Mouse (Mus musculus): ENCODE data around the gene Srpr. TPM values are rescaled to one million over a fixed set of nuclear protein-coding genes. Genes with fewer than 3 reads are reported as not detected.

The Srpr gene
- total RNA-seq, 2 experiments from 2014 or later = 87.9 to 100 TPM

DNA sequence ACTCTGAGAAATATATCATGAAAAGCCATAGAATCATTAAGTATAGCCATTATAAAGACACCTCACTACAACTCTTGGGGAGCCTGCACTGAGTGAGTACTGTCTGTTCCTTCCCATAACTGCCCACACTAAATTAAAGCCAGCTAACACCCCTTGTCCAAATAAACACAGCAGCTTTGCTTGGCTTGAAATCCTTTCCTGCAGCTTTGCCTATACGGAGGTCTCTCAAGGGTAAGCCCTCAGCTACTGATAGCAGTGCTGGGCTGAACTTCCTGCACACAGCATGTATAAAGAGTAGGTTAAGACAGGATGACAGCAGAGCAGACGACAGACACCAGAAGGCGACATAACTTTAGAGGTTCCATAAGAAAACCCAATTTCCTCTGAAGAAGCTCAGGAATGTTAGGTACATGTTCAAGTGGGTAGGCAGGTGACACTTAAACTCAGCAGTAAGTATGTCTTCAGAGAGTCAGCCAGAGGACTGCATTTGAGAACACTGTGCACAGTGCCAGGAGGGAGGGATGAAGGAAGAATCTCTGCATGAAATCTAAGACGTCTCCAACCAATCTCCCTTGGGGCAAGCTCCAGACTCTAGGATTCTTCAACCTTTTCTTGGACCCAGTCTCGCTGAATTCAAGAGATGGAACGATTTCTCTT, 39.1 kb downstream of the Srpr start:
- DNase-seq (ENCODE audit: low spot score) = no peak
- intact Hi-C loops (cut with DNase I) = no loop called here

DNA sequence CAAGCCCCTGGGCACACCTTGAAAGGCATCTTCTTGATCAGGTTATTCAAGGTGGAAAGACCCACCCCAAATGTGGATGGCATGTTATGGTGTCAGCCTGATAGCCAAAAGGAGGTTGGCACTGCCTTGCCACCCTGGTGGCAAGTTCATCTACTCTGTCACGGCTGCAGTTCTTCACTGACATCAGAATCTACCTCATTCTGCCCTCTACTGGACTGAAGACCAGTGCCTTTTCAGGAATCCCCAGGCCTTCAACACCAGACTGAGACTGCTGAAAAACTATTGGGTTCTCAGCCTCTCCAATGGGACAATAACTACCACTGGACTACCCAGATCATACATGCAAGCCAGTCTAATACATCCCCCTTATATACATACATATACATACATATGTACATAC, 39.8 kb downstream of the Srpr start:
- intact Hi-C loops (cut with DNase I) = no loop called here

DNA sequence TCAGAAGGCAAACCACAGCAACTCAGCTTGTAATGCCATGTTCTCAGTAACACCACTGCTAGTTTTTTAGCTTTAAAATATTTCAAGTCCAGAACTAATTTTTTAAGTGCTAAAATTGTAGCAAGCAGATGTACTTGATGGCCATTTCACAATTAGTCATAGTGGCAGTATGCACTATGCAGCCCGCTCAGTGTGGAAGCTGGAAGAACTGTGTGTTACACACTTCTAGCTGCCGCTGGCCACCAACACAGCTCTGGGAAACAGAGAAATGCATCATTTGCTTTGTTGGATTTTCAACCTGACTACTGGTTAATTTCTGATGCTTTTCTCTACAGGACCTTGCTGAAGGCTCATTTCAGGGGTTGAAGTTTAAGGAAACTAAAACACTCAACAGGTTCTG, 47.4 kb downstream of the Srpr start:
- intact Hi-C loops (cut with DNase I) = no loop called here
- no peak for DNase-seq (ENCODE audit: low spot score)

More for the DNA sequence above, 39.8 kb downstream of the Srpr start:
- DNase-seq (ENCODE audit: low spot score) = no peak

DNA sequence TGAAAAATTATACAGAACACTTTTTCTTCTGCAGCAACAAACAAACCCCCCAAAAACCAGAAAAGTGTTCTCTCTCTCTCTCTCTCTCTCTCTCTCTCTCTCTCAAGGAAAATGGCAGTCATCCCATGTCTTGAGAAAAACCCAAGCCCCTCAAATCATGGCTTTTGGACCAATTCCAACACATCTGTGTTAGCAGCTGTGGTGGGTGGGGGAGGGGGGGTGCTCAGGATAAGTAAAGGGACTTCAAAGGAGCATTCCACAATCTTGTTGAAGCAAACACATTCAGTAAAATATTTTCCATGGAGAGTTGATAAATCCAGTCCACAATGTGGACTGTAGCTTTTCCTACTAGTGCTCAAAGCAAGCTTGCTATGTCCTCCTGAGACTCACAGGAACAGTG, 49.5 kb downstream of the Srpr start:
- intact Hi-C loops (cut with DNase I) = no loop called here
- DNase-seq (ENCODE audit: low spot score) = no peak

DNA sequence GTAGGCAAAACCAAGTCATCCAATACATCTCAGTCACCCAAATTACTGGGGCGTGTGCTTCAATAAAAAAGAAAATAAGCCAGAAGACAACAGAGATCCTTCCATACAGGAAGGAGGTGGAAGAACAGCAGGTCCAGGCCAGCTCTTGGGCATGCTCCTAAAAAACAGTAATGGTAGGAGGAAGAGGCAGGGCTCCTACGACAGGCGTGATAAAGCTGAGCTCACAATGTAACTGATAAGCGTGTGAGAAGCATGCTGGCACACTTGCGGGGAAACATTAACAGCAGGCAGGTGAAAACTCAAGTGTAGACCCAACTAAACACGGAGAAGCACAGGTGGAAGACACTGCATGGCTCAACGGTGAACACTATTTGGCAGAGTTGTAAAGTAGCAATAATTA, 57.4 kb downstream of the Srpr start:
- DNase-seq (ENCODE audit: low spot score) = no peak

DNA sequence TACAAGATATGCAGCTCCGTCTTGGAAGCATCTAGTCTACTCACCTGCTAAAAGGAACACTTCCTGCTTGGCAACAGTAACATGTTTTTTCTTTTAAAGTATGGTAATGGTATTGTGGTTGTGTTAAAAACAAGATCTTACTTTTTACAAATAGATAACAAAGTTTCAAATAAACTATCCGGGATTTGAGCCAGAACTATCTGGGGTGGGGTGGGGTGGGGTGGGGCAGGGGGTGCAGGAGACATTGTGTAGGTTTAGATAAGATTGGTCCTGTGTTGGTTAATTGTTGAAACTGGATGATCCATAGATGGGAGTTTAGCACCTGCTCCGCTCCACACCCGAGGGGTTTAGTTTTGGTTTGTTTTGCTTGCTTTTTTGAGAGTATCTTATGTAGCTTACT, 62.4 kb downstream of the Srpr start:
- intact Hi-C loops (cut with DNase I) = no loop called here
- no peak for DNase-seq (ENCODE audit: low spot score)

More for the DNA sequence above, 57.4 kb downstream of the Srpr start:
- intact Hi-C loops (cut with DNase I) = no loop called here

DNA sequence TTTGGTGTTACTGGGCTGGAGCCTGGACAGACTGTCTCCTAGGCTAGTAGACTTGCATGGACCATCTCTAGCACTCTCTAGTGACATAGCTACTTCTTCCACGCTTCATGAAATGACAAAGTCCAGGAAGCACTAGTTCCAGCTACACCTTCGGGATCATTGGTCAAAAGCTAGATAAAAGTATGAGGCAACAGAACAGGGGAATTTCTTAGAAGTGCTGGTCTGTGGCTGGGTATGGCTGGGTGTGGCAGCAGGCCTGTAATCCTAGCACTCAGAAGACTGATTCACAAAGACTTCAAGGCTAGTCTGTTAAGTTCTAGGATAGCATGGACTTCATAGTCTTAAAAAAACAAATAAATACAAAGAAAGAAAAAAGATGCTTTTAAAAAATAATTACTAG, 63.5 kb downstream of the Srpr start:
- DNase-seq (ENCODE audit: low spot score) = no peak

DNA sequence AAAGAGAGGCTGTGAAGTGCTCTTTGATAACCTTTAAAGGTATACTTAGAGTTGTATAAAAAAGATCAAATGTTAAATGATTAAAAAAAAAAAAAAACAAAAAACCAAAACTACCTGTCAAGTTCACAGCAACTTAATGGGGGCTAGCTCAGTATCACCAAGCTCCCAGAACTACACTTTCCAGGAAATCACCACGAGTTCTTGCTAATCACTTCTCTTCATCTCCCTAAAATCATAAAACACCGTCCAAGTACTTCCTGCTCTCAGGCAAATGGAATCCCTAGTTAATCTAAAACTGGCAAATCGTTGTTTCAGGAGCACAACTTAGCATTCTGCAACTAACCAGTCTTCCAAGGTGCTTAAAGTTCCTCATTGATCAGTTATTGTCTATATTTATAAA, 64.5 kb downstream of the Srpr start:
- no peak for DNase-seq (ENCODE audit: low spot score)
- intact Hi-C loops (cut with DNase I) = no loop called here

More for the DNA sequence above, 63.5 kb downstream of the Srpr start:
- intact Hi-C loops (cut with DNase I) = no loop called here

DNA sequence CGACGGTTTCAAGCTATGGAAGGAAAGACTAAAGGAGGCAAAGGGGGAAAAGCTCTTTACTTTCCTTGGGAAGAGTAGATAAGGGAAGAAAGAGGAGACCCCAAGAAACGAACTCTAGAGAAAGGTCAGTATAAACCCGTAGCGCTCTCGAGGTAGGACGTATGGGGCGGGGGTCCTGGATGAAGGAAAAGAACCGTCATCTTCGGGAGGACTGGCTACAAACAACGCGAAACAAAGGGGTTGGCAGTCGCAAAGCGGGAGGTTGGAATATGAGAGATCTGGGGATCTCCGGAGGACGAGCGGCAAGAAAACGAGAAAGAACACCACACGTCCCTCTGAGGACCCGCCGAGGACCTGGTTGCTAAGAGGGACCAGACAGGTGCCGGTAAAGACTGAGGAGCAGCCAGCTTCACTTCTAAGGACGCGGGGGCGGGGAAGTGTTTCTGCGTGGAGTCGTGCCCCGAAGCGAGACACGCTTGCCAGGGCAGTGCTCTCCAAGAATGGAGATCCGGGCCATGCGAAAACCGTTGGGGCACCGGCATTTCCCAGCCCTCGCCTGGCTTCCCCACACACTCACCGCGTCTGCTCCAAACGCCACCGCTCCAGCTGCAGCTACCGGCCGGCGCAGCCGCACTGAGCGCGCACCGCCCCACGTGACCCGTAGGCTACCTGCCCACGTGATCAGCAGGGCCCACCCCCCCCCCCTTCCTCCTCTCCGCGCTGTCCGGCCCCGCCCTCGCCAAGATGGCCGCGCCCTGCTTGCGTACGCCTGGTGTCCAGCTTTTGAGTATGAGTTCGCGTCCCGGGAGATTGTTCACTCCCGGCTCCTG, 67.4 kb downstream of the Srpr start, which contains the start of the genes Fam118b and Rpusd4:
Gene Fam118b (minus strand): TSS at position 660 of the 830 bp plus-strand sequence.
Gene Rpusd4 (plus strand): TSS at position 720 of the 830 bp plus-strand sequence.
- intact Hi-C loops (cut with DNase I) = loop anchor here (2.0 to 5.0 kb wide), 2 partner anchors 55 to 155 kb away; partner anchors contain the start of gene Cdon
- DNase-seq (ENCODE audit: low spot score) = peak; percentile 82

DNA sequence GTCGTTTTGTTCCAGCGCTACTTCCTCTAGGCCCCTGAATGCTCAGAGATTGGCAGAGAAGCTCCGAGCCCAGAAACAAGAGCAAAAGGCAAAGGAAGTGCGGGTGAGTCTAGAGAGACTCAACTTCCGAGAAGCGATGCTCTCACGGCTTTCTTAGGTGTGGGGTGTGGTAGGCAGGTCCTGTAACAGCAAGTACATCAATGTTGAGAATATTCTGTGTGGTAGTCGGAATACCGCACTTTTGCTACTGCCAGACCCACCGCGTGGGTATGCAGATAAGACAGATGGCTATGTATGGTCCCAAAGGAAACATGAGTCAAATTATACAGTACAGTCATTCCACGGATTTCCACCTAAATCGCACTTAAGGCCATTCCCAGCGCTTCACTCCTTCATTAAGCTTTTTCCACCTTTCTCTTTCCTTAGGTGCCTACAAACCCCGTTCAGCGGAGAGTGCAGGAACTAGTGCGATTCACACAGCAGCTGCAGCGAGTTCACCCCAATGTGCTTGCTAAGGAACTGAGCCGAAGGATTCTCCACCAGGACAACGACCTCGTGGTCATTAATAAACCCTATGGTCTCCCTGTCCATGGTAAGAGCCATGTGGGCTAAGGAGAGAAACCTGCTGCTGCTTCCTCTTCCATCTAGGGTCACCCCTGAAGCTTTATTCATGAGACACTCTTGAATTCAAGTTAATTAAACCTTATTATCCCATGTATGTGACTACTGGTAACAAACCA, 68.2 kb downstream of the Srpr start:
- intact Hi-C loops (cut with DNase I) = loop anchor here (2.0 to 5.0 kb wide), 2 partner anchors 55 to 154 kb away; partner anchors contain the start of gene Cdon
- no peak for DNase-seq (ENCODE audit: low spot score)

DNA sequence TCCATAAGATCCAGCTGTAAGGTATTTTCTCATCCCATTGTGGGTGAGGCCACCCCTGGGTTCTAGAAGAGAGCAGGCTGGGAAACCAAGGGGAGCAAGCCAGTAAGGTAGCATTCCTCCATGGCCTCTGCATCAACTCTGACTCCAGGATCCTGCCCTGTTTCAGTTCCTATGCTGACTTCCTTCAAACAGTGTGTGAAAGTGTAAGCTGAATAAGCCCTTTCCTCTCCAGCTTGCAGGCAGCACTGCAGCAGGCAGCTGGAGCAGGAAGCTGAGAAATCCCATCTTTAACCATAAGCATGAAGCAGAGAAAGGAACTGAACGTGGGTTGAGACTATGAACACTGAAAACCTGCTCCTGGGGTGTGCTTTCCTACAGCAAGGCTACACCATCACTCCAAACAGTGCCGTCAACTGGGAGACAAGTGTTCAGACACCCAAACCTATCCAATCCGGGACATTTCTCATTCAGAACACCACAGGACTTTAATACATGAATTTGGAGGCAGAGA, 77.9 kb downstream of the Srpr start:
- intact Hi-C loops (cut with DNase I) = no loop called here
- no peak for DNase-seq (ENCODE audit: low spot score)

DNA sequence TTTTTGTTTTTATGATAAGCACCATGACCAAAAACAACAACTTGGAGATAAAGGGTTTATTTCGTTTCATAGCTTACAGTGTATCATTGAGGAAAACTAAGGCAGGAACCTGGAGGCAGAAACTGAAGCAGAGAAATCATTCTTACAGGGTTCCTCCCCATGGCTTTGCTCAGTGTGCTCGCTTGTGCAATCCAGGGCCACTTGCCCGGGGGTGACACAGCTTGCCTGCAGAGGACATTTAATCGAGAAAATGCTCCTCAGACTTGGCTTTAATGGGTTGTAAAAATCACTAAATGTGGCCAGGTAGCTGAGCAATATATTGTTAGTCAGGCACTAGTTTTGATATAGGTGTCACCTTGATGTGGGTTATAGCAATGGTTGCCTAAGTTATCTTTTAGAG, 78.5 kb downstream of the Srpr start:
- DNase-seq (ENCODE audit: low spot score) = no peak
- intact Hi-C loops (cut with DNase I) = no loop called here

DNA sequence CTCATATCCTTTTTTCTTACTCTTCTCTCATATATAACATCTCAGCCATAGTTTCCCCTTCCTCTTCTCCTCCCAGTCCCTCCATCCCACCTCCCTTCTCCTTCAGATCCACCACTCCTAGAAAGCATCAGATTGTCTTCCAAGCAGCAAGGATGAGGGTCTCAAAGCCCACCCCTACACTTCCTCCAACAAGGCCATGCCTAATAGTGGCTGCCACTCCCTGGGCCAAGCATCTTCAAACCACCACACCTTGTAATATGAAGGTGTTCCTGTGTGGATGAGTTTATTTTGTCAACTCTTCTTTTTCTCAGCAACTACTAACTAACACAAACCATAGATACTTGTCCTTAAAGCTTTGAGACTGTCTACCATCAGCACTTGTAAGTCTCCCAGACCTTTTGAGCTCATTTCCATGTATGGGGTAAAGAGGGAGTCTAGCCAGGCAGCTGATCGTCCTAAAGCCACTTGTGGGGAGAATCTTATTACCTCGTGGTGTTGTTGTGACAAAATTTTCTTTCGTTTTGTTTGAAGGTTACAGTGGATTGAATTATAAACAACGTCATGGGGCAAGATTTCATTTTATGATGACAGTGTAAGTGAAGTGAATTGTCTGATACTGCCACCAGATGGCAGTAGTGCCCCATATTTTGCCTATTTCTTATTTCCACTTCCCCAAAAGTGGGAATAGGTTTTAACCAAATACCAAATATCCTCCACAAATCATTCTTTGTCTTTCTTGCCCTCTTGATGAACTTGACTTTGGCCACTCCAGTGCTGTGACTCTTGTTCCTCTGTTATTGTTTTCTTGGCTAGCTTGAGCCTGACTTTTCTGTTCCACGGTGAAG, 82.3 kb downstream of the Srpr start:
- intact Hi-C loops (cut with DNase I) = no loop called here
- peak; percentile 33 for DNase-seq (ENCODE audit: low spot score)

DNA sequence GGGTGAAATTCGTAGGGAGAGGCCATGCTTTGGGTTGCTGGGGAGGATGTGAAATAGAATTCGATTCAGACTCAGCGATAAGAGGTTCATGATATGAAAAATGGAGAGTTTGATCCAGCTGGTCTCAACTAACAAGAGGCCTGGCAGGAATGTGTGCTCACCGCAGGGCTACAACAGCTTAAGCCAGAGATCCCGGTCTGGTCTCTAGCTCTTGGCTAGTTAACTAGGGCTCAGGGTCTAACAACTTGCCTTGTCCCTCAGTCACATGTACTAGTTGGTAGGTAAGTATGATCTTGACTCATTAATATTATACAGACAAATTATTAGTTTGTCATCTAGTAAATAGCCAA, 82.9 kb downstream of the Srpr start:
- intact Hi-C loops (cut with DNase I) = loop anchor here (1.0 kb wide), 2 partner anchors 241 to 258 kb away; no protein-coding TSS in a partner anchor
- no peak for DNase-seq (ENCODE audit: low spot score)

DNA sequence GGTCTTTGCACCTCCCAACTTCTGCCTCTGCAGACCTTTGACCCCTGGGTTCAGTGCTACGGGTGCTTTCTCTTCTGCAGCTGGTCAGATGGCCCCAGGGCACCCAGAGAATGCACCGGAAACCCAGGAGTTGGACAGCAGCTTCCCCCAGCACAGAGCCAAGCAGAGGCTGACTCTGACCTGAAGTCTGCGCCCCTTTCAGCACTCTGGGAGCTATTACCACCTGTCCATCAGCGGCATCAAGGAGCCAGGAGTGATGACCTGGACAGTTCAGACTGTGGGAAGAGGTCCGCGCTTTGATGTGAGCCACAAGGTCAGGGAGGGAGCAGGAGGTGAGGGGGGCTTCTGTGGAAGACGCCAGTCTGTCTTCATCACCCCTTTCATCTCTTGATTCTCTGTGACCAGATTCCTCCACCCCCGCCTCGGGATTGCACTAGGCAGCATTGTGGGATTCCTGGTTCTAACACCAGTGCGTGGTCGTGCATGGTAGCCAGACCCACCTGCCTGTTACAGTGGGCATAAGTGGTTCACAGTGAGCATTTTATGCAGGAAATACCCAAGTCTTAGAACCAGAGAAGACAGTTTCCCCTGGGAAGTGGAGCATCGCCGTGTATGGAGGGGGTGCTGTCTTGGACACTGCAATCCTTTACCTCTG, 83.6 kb downstream of the Srpr start:
- DNase-seq (ENCODE audit: low spot score) = no peak
- intact Hi-C loops (cut with DNase I) = loop anchor here (1.0 kb wide), 2 partner anchors 241 to 258 kb away; no protein-coding TSS in a partner anchor

DNA sequence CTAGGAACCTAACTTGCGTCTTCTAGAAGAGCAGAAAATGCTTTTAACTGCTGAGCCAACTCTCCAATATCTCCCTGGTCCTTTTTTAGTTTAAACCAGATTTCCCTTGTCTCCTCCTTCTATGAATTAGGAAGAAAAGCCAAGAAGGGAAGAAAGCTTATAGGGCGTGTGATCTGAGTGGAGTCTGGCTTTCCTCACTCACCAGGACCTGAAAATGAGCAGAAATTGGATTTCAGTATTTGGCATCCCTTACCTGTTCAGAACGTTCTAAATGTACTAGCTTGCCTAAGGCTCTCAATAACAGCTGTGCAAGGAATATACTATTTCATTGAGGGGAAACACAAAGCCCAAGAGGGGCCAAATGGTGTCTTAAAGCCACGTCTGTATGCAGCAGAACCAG, 84.4 kb downstream of the Srpr start:
- intact Hi-C loops (cut with DNase I) = no loop called here
- DNase-seq (ENCODE audit: low spot score) = no peak

DNA sequence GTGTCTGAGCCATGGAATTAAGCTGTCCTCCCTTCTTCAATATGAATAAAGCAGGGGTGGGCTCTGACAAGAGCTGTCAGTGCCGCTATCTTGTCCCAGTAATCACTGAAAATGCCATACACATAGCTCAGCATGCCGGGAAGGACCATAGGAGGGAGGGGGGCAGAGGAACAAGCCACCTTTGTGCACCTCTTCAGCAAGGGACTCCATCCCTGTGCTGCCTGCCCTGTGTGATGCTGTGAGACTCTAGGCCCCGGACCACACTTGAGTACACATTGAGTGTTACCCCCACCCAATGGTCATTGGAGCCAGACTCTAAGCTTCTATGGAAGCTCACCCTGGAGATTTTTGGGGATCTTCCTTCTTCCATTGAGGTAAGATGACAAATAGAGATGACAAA, 86.4 kb downstream of the Srpr start:
- intact Hi-C loops (cut with DNase I) = no loop called here
- DNase-seq (ENCODE audit: low spot score) = no peak

DNA sequence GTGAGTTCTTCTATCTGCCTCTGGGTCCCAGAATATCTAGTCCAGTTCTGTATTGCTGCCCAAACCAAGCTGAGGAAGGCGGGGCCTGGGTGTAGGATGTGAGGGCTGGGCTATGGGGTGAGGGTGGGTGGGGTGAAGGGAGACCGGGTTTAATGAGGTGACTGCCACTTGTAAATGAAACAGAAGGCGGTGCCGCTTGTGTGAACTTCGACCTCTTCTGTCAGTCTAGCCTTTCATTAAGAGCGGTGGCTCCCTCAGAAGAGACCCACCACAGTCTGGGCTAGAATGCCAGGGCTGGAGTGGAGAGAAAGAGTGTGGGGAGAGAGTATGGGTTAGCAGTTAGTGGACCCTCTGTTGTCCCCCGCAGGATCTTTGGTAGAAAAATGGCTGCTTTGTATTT, 90.0 kb downstream of the Srpr start:
- intact Hi-C loops (cut with DNase I) = loop anchor here (5.0 to 10.0 kb wide), 2 partner anchors 55 to 132 kb away; partner anchors contain the start of gene Cdon
- no peak for DNase-seq (ENCODE audit: low spot score)

DNA sequence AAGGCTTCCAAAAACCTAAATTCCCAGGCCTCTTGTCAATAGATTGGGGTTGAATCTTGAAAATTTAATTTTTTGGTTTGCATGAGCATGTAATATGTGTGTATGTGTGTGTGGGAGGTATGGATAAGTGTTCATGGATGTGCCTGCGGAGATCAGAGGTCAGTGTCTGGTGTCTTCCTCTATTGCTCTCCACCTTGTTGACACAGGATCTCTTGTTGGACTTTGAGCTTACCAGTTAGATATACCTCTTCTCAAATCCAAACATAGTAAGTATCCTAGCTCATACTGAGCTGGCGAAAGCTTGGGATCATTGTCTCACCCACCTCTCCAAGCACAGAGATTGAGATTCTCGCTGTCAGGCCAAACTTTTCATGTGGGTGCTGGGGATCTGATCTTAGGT, 90.4 kb downstream of the Srpr start:
- no peak for DNase-seq (ENCODE audit: low spot score)
- intact Hi-C loops (cut with DNase I) = loop anchor here (5.0 to 10.0 kb wide), 2 partner anchors 54 to 132 kb away; partner anchors contain the start of gene Cdon
